Mouse (Mus musculus): Measurements from ENCODE around the gene Pidd1. TPM values are rescaled to one million over a fixed set of nuclear protein-coding genes. Genes with fewer than 3 reads are reported as not detected.

Gene Pidd1
- polyA plus RNA-seq, 1 experiment from 2014 or later: 9.7 TPM

- H3K4me1 ChIP-seq (ENCODE audit: control insufficient read depth, low read depth, low read length): peaks cover 48% of the 10 kb centered on the region
- H3K4me2 ChIP-seq (ENCODE audit: low read depth, low read length): peak overlapping the region; percentile 95
- H3K4me3 ChIP-seq (ENCODE audit: low read depth, low read length): peak overlapping the region; percentile 63
These were observed 1.6 kb downstream of the Pidd1 start for GRCm38 (mm10) chr7:141442199-141442598.

GRCm38 (mm10) chr7:141441460-141441859 is 2.4 kb downstream of the Pidd1 start:
- WGBS (ENCODE audit: insufficient replicate concordance): 87% methylated on average over 9 of the region's 9 CpGs
- peaks cover 52% of the 10 kb centered on the region for H3K4me1 ChIP-seq (ENCODE audit: control insufficient read depth, low read depth, low read length)

More at GRCm38 (mm10) chr7:141442199-141442598, 1.6 kb downstream of the Pidd1 start:
- WGBS (ENCODE audit: insufficient replicate concordance): 83% methylated on average over 13 of the region's 13 CpGs
- Histone ChIP-seq H3K9me3 (replicated peaks; ENCODE audit: control insufficient read depth, low read length) (no peaks in the 10 kb centered on the region), H3K9ac (ENCODE audit: low read depth, low read length) (peak overlapping the region; percentile 78), H3K27ac (ENCODE audit: low read length) (no peak overlapping the region), H3K36me3 (ENCODE audit: control insufficient read depth, insufficient read depth) (peaks cover 30% of the 10 kb centered on the region), H3K27me3 (ENCODE audit: control insufficient read depth, insufficient read depth, low read depth, low read length) (no peaks in the 10 kb centered on the region)
- no peak for ATAC-seq (ENCODE audit: low read depth)

GRCm38 (mm10) chr7:141440613-141441012 is 3.2 kb downstream of the Pidd1 start:
- Histone ChIP-seq H3K27me3 (ENCODE audit: control insufficient read depth, insufficient read depth, low read depth, low read length) (no peaks in the 10 kb centered on the region), H3K4me3 (ENCODE audit: low read depth, low read length) (no peak overlapping the region), H3K4me2 (ENCODE audit: low read depth, low read length) (no peak overlapping the region), H3K27ac (ENCODE audit: low read length) (no peak overlapping the region), H3K9me3 (replicated peaks; ENCODE audit: control insufficient read depth, low read length) (no peaks in the 10 kb centered on the region), H3K9ac (ENCODE audit: low read depth, low read length) (no peak overlapping the region), H3K4me1 (ENCODE audit: control insufficient read depth, low read depth, low read length) (peaks cover 60% of the 10 kb centered on the region), H3K36me3 (ENCODE audit: control insufficient read depth, insufficient read depth) (peaks cover 30% of the 10 kb centered on the region)
- WGBS (ENCODE audit: insufficient replicate concordance): 32% methylated on average over 6 of the region's 6 CpGs
- ATAC-seq (ENCODE audit: low read depth): no peak

More at GRCm38 (mm10) chr7:141441460-141441859, 2.4 kb downstream of the Pidd1 start:
- no peaks in the 10 kb centered on the region for H3K27me3 ChIP-seq (ENCODE audit: control insufficient read depth, insufficient read depth, low read depth, low read length)
- H3K9me3 ChIP-seq (replicated peaks; ENCODE audit: control insufficient read depth, low read length): no peaks in the 10 kb centered on the region
- no peak overlapping the region for H3K9ac ChIP-seq (ENCODE audit: low read depth, low read length)
- no peak for ATAC-seq (ENCODE audit: low read depth)
- no peak overlapping the region for H3K27ac ChIP-seq (ENCODE audit: low read length)
- 0 out of 2 replicates have a peak overlapping the region, but pooled peaks have one; percentile 95 for H3K4me2 ChIP-seq (ENCODE audit: low read depth, low read length)
- peaks cover 30% of the 10 kb centered on the region for H3K36me3 ChIP-seq (ENCODE audit: control insufficient read depth, insufficient read depth)
- H3K4me3 ChIP-seq (ENCODE audit: low read depth, low read length): no peak overlapping the region

GRCm38 (mm10) chr7:141439811-141440210 is 4.0 kb downstream of the Pidd1 start:
- Histone ChIP-seq H3K27me3 (ENCODE audit: control insufficient read depth, insufficient read depth, low read depth, low read length) (no peaks in the 10 kb centered on the region), H3K36me3 (ENCODE audit: control insufficient read depth, insufficient read depth) (peaks cover 30% of the 10 kb centered on the region), H3K4me3 (ENCODE audit: low read depth, low read length) (no peak overlapping the region), H3K4me2 (ENCODE audit: low read depth, low read length) (no peak overlapping the region), H3K27ac (ENCODE audit: low read length) (no peak overlapping the region), H3K9ac (ENCODE audit: low read depth, low read length) (no peak overlapping the region), H3K9me3 (replicated peaks; ENCODE audit: control insufficient read depth, low read length) (no peaks in the 10 kb centered on the region), H3K4me1 (ENCODE audit: control insufficient read depth, low read depth, low read length) (peaks cover 67% of the 10 kb centered on the region)
- no peak for ATAC-seq (ENCODE audit: low read depth)
- 95% methylated on average over 11 of the region's 11 CpGs for WGBS (ENCODE audit: insufficient replicate concordance)

- no peak for ATAC-seq (ENCODE audit: low read depth)
- 82% methylated on average over 10 of the region's 10 CpGs for WGBS (ENCODE audit: insufficient replicate concordance)
- H3K27me3 ChIP-seq (ENCODE audit: control insufficient read depth, insufficient read depth, low read depth, low read length): no peaks in the 10 kb centered on the region
- H3K9me3 ChIP-seq (replicated peaks; ENCODE audit: control insufficient read depth, low read length): no peaks in the 10 kb centered on the region
- no peak overlapping the region for H3K9ac ChIP-seq (ENCODE audit: low read depth, low read length)
- H3K4me2 ChIP-seq (ENCODE audit: low read depth, low read length): no peak overlapping the region
- H3K4me1 ChIP-seq (ENCODE audit: control insufficient read depth, low read depth, low read length): peaks cover 68% of the 10 kb centered on the region
- no peak overlapping the region for H3K4me3 ChIP-seq (ENCODE audit: low read depth, low read length)
- peaks cover 30% of the 10 kb centered on the region for H3K36me3 ChIP-seq (ENCODE audit: control insufficient read depth, insufficient read depth)
- no peak overlapping the region for H3K27ac ChIP-seq (ENCODE audit: low read length)
These were observed 4.6 kb downstream of the Pidd1 start for GRCm38 (mm10) chr7:141439140-141439679.

GRCm38 (mm10) chr7:141438201-141438968 is 5.4 kb downstream of the Pidd1 start:
- Histone ChIP-seq H3K4me1 (ENCODE audit: control insufficient read depth, low read depth, low read length) (peaks cover 70% of the 10 kb centered on the region), H3K36me3 (ENCODE audit: control insufficient read depth, insufficient read depth) (peaks cover 30% of the 10 kb centered on the region), H3K27me3 (ENCODE audit: control insufficient read depth, insufficient read depth, low read depth, low read length) (no peaks in the 10 kb centered on the region), H3K4me2 (ENCODE audit: low read depth, low read length) (no peak overlapping the region), H3K4me3 (ENCODE audit: low read depth, low read length) (no peak overlapping the region), H3K27ac (ENCODE audit: low read length) (no peak overlapping the region), H3K9me3 (replicated peaks; ENCODE audit: control insufficient read depth, low read length) (no peaks in the 10 kb centered on the region), H3K9ac (ENCODE audit: low read depth, low read length) (no peak overlapping the region)
- no peak for ATAC-seq (ENCODE audit: low read depth)
- 87% methylated on average over 12 of the region's 12 CpGs for WGBS (ENCODE audit: insufficient replicate concordance)

- H3K4me2 ChIP-seq (ENCODE audit: low read depth, low read length): peak within 1 kb of the TSS; percentile 92
These were observed 6.4 kb downstream of the Pidd1 start, which contains the start of gene Slc25a22 for GRCm38 (mm10) chr7:141437178-141438120. Gene Slc25a22, minus strand, starts transcription at chr7:141437892.

GRCm38 (mm10) chr7:141436523-141436892 is 7.3 kb downstream of the Pidd1 start:
- Histone ChIP-seq H3K36me3 (ENCODE audit: control insufficient read depth, insufficient read depth) (peaks cover 27% of the 10 kb centered on the region), H3K27me3 (ENCODE audit: control insufficient read depth, insufficient read depth, low read depth, low read length) (no peaks in the 10 kb centered on the region), H3K9me3 (replicated peaks; ENCODE audit: control insufficient read depth, low read length) (no peaks in the 10 kb centered on the region), H3K4me3 (ENCODE audit: low read depth, low read length) (peak overlapping the region; percentile 71), H3K4me1 (ENCODE audit: control insufficient read depth, low read depth, low read length) (peaks cover 54% of the 10 kb centered on the region), H3K9ac (ENCODE audit: low read depth, low read length) (peak overlapping the region; percentile 71; the same call in 1 of the 2 replicates), H3K4me2 (ENCODE audit: low read depth, low read length) (peak overlapping the region; percentile 92), H3K27ac (ENCODE audit: low read length) (peak overlapping the region; percentile 66)
- WGBS (ENCODE audit: insufficient replicate concordance): 40% methylated on average over 2 of the region's 2 CpGs
- no peak for ATAC-seq (ENCODE audit: low read depth)

More at GRCm38 (mm10) chr7:141437178-141438120, 6.4 kb downstream of the Pidd1 start, which contains the start of gene Slc25a22:
- Histone ChIP-seq H3K27ac (ENCODE audit: low read length) (peak within 1 kb of the TSS; percentile 66), H3K4me1 (ENCODE audit: control insufficient read depth, low read depth, low read length) (peaks cover 60% of the 10 kb centered on the region), H3K9me3 (replicated peaks; ENCODE audit: control insufficient read depth, low read length) (no peaks in the 10 kb centered on the region), H3K4me3 (ENCODE audit: low read depth, low read length) (peak within 1 kb of the TSS; percentile 71), H3K36me3 (ENCODE audit: control insufficient read depth, insufficient read depth) (peaks cover 30% of the 10 kb centered on the region), H3K9ac (ENCODE audit: low read depth, low read length) (peak within 1 kb of the TSS; percentile 71), H3K27me3 (ENCODE audit: control insufficient read depth, insufficient read depth, low read depth, low read length) (no peaks in the 10 kb centered on the region)
- peak; percentile 76 for ATAC-seq (ENCODE audit: low read depth)
- 6% methylated on average over 53 of the region's 53 CpGs for WGBS (ENCODE audit: insufficient replicate concordance)

All from liver, embryonic 16.5 days (tissue).